Mouse (Mus musculus) brain, embryonic 14.5 days (tissue): ENCODE measurements around the gene Ext2.

Source experiments
- CTCF ChIP-seq: fragments of 200-500 bp; IDR thresholded peaks from 2 replicates; pipeline ENCODE4 v1.5.1; 2012; ENCODE audit warnings: inconsistent platforms, mild to moderate bottlenecking, moderate library complexity, borderline replicate concordance; ENCODE audit not compliant: insufficient read depth, insufficient read length; ENCODE audit errors: extremely low read depth
- POLR2A ChIP-seq: fragments of 200-500 bp; IDR thresholded peaks from 2 replicates; pipeline ENCODE4 v1.6.1; 2012; ENCODE audit warnings: mild to moderate bottlenecking, inconsistent platforms, borderline replicate concordance; ENCODE audit not compliant: poor library complexity, insufficient read depth, insufficient read length, severe bottlenecking; ENCODE audit errors: extremely low read depth

GRCm38 (mm10) chr2:93870842-93871241, 48.5 kb upstream of the Ext2 start:
- TF ChIP-seq POLR2A (no peak), CTCF (peak; percentile 67; the same call in 1 of the 2 replicates)
